Mouse (Mus musculus) stomach, postnatal 0 days (tissue): Measurements from ENCODE around the gene Tyrobp.
A peak's percentile ranks its signal among the peaks of the same experiment; 100 is the strongest.

Experiments
- CTCF ChIP-seq: IDR thresholded peaks from 2 replicates; pipeline ENCODE4 v1.5.1; 2016; ENCODE audit warnings: antibody characterized with exemption, low read depth, mild to moderate bottlenecking, moderate library complexity
- EP300 ChIP-seq: optimal IDR thresholded peaks from 2 replicates; pipeline ENCODE3; 2016; ENCODE audit warnings: antibody characterized with exemption

DNA sequence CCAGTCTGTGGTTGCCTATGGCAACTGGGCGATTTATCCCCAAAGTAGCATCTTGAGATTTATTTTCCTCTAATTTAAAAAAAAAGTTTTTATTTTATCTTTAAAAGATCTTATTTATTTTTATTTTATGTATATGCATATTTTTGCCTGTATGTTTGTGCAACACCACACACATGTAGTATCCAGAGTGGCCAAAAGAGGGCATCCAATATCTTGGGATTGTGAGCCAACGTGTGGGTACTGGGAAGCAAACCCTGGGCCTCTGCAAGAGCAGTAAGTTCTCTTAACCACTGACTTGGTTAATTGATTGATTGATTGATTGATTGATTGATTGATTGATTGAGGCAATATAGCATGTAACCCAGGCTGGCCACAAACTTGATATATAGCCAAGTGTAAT lies 18.7 kb upstream of the Tyrobp start:
- peak; percentile 45 for TF ChIP-seq CTCF
- TF ChIP-seq EP300: no peak
